Mouse (Mus musculus) erythroblast, embryonic 14.5 days (primary cell): ENCODE measurements around the gene Mmp24.

Experiments used
- GATA1 ChIP-seq: IDR thresholded peaks from 2 replicates; pipeline ENCODE4 v1.6.1; 2012; ENCODE audit warnings: low read length, inconsistent platforms, mixed read lengths
- TAL1 ChIP-seq: IDR thresholded peaks from 3 replicates; pipeline ENCODE4 v1.6.1; 2012; ENCODE audit warnings: low read length, inconsistent platforms, mixed read lengths

DNA sequence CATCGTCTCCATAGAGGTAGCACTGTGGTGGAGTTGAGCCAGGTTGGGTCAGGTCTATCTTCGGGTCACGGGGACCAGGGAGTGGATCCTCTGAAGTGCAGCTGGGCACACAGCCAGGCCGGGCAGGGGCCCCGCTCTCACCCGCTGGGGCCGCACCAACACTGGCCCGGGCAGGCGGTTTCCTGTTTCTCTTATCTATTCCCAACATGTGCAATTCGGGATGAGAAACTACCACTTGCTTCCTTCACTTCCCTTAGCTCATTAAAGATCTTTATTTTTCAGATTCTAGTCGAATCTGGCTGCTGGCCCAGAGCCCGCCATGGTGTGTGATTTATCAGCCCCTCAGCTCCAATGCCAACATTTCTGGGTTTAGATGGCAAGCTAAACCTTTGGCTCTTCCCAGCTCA is 32.2 kb upstream of the Mmp24 start:
- no peak for TF ChIP-seq GATA1
- TF ChIP-seq TAL1: no peak
